Mouse (Mus musculus) adipocyte (in vitro differentiated cells): ENCODE results near the gene Mon1a.

Experiments used
- DNase-seq: peaks from one replicate; pipeline ENCODE4 v3.0.0-alpha.2; 2016; ENCODE audit warnings: low spot score

Mon1a gene

GRCm38 (mm10) chr9:107949922-107950235 lies 61.9 kb downstream of the Mon1a start, which contains the start of gene Traip:
Traip (plus strand) TSS chr9:107950136.
- no peak for DNase-seq

- peak; percentile 95 for DNase-seq
Measured at GRCm38 (mm10) chr9:107950460-107951355, 62.8 kb downstream of the Mon1a start.
